Mouse (Mus musculus) neural tube, embryonic 15.5 days (tissue): ENCODE measurements around the gene Gm14226. TPM values are rescaled to one million over a fixed set of nuclear protein-coding genes. Genes with fewer than 3 reads are reported as not detected.
"Not testable (repeated sequence)": the region's sequence is repeated elsewhere in the genome, so short reads cannot be mapped to it uniquely, and the experiment has no call there.

Experiments used
- ATAC-seq: fragments of 200-750 bp; cut with Nextera tagmentation; 2 replicates; pipeline ENCODE4 v1.8.0; 2017; ENCODE audit warnings: mild to moderate bottlenecking, moderate TSS enrichment, moderate library complexity; ENCODE audit not compliant: low FRiP score
- H3K27ac ChIP-seq: fragments of 300-500 bp; sonication (generic); replicated peaks from 2 replicates; pipeline ENCODE4 v1.5.1; 2015; ENCODE audit warnings: mild to moderate bottlenecking, inconsistent platforms
- H3K27me3 ChIP-seq: fragments of 300-500 bp; sonication (generic); replicated peaks from 2 replicates; pipeline ENCODE4 v1.6.1; 2015; ENCODE audit warnings: inconsistent platforms
- H3K36me3 ChIP-seq: fragments of 300-500 bp; sonication (generic); 2 replicates; pipeline ENCODE4 v1.6.1; 2015; ENCODE audit warnings: inconsistent platforms
- H3K4me1 ChIP-seq: fragments of 300-500 bp; sonication (generic); 2 replicates; pipeline ENCODE4 v1.6.1; 2015; ENCODE audit warnings: inconsistent platforms
- H3K4me2 ChIP-seq: fragments of 300-500 bp; sonication (generic); 2 replicates; pipeline ENCODE4 v1.6.1; 2015; ENCODE audit warnings: inconsistent platforms, mild to moderate bottlenecking, moderate library complexity
- H3K4me3 ChIP-seq: fragments of 300-500 bp; sonication (generic); replicated peaks from 2 replicates; pipeline ENCODE4 v1.5.1; 2015; ENCODE audit warnings: mild to moderate bottlenecking, inconsistent platforms
- H3K9ac ChIP-seq: fragments of 300-500 bp; sonication (generic); replicated peaks from 2 replicates; pipeline ENCODE4 v1.6.1; 2015; ENCODE audit warnings: mild to moderate bottlenecking, inconsistent platforms
- H3K9me3 ChIP-seq: fragments of 300-500 bp; sonication (generic); replicated peaks from 2 replicates; pipeline ENCODE4 v1.6.1; 2016; ENCODE audit warnings: inconsistent platforms
- WGBS: fragments of 180-500 bp; shearing (Covaris S2); methylation state at CpG from one replicate; pipeline ENCODE4 v1.1.7; 2015; ENCODE audit warnings: mixed read lengths; 5-methylcytosine and 5-hydroxymethylcytosine counted together
- polyA plus RNA-seq: library from polyadenylated mRNA; unstranded; fragments of >200 nt; fragmentation: Nextera tagmentation; extraction: Ambion mirVana; gene quantifications from 2 replicates; pipeline ENCODE4 v1.2.1, GENCODE M21; 2015

Gm14226 gene
- polyA plus RNA-seq = 0.29 and 0.47 TPM in 2 replicates

DNA sequence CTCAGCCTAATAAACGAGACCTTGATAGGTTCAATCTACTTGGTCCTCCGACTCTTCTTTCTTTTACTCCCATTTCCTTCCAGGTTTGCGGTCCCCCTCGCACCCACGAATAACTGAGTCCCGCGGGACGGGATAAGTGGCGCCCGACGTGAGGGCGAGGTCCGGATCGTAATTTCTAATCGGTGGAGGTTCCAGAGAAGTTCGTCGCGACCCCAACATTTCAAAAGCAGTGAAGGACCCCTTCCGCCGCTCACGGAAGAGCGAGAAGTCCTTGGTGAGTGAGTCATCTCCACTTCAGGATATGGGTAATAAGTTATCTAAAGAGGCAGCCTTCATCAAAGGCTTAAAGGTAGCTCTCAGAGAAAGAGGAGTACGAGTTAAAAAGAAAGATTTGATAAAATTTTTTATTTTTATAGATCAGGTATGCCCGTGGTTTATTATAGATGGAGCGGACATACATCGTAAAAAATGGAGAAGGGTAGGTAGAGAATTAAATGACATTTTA lies at the start of gene Gm14226:
Gene Gm14226 (plus strand): TSS at position 16 of the 505 bp plus-strand sequence.
- 0 out of 2 replicates have a peak, but pooled peaks have one; percentile 14 for ATAC-seq
- H3K4me3 ChIP-seq = peak within 1 kb of the TSS; percentile 42
- peak within 1 kb of the TSS; percentile 81 for H3K27ac ChIP-seq
- under 1% methylated on average over 24 of the region's 26 CpGs for WGBS
- not testable (repeated sequence) for H3K9me3 ChIP-seq, H3K27me3 ChIP-seq, H3K36me3 ChIP-seq
- H3K9ac ChIP-seq = peak within 1 kb of the TSS; percentile 52
- peak within 1 kb of the TSS; percentile 96 for H3K4me2 ChIP-seq
- peaks cover 24% of the 10 kb centered on the region for H3K4me1 ChIP-seq

GRCm38 (mm10) chr2:154969740-154970397 lies 48.2 kb upstream of the Gm14226 start:
- H3K4me3 ChIP-seq, H3K27me3 ChIP-seq, H3K36me3 ChIP-seq, H3K4me1 ChIP-seq, H3K9ac ChIP-seq, ATAC-seq, H3K9me3 ChIP-seq, H3K4me2 ChIP-seq, H3K27ac ChIP-seq: not testable (repeated sequence)
- 78% methylated on average over 14 of the region's 14 CpGs for WGBS

DNA sequence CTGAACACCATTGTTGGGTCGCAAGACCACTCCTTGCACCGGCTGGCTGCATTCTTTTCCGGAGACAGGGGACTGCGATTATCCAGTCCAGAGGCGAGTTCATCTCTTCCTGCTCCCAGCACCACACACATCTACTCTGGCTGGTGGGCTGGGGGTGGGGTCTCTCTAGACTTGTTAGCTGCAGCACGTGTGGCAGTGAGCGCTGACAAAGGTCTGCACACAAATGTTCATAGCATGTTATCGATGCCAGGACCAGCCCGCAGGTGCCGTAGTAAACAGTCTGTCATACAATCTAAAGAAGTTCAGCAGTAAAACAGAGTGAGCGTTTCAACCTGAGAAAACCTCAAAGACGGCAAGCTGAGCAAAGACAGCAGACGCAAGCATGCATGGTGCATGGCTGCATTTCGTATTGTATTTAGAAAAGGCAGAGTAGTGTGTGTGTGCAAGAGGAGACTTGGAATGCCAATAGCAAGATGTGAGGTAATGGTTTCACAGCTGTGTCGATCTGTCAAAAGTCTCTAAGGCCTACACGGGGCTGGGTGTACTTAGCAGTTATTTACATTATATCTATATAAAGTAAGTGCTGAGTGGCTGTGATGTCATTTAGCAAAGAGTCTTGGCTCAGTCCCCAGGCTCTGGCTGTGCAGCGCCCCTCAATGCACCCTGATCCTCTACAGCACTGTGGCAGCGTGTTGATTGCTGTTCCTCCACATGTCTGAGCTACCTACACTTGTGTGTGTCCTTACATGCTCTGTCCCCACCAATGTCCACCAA lies 46.0 kb upstream of the Gm14226 start:
- Histone ChIP-seq H3K9me3 (no peaks in the 10 kb centered on the region), H3K4me3 (no peak overlapping the region), H3K36me3 (no peaks in the 10 kb centered on the region), H3K27ac (no peak overlapping the region), H3K27me3 (no peaks in the 10 kb centered on the region), H3K4me2 (no peak overlapping the region), H3K9ac (no peak overlapping the region), H3K4me1 (no peaks in the 10 kb centered on the region)
- WGBS = 69% methylated on average over 18 of the region's 18 CpGs
- no peak for ATAC-seq

- H3K36me3 ChIP-seq = no peaks in the 10 kb centered on the region
- no peak overlapping the region for H3K27ac ChIP-seq
- no peaks in the 10 kb centered on the region for H3K27me3 ChIP-seq
- 89% methylated on average over 5 of the region's 5 CpGs for WGBS
- no peaks in the 10 kb centered on the region for H3K4me1 ChIP-seq
- no peak overlapping the region for H3K9ac ChIP-seq
- H3K9me3 ChIP-seq = no peaks in the 10 kb centered on the region
- ATAC-seq = no peak
- H3K4me3 ChIP-seq = no peak overlapping the region
- no peak overlapping the region for H3K4me2 ChIP-seq
These were observed 45.1 kb upstream of the Gm14226 start for GRCm38 (mm10) chr2:154972981-154973380.

DNA sequence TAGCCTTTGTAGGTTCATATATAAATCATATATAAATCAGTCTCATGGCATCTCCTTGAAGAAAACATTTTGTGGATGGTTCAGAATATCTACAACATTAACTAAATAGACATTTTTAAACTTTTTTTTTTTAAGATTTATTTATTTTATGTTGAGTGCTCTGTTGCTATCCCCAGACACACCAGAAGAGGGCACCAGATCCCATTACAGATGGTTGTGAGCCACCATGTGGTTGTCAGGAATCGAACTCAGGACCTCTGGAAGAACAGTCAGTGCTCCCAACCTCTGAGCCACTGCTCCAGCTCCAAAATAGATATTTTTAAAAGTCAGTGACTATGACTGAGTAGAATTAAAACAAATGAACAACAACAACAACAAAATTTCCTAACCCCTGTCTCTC lies 31.5 kb upstream of the Gm14226 start:
- WGBS = 82% methylated on average over 1 of the region's 1 CpGs
- Histone ChIP-seq H3K9ac (no peak overlapping the region), H3K4me1 (no peaks in the 10 kb centered on the region), H3K4me2 (no peak overlapping the region), H3K27ac (no peak overlapping the region), H3K36me3 (no peaks in the 10 kb centered on the region), H3K27me3 (no peaks in the 10 kb centered on the region), H3K9me3 (no peaks in the 10 kb centered on the region), H3K4me3 (no peak overlapping the region)
- no peak for ATAC-seq

GRCm38 (mm10) chr2:154991411-154991810 lies 26.7 kb upstream of the Gm14226 start:
- no peaks in the 10 kb centered on the region for H3K36me3 ChIP-seq
- H3K9me3 ChIP-seq = no peaks in the 10 kb centered on the region
- no peak overlapping the region for H3K4me3 ChIP-seq
- no peak overlapping the region for H3K9ac ChIP-seq
- H3K4me1 ChIP-seq = no peaks in the 10 kb centered on the region
- ATAC-seq = no peak
- no peaks in the 10 kb centered on the region for H3K27me3 ChIP-seq
- WGBS = 83% methylated on average over 8 of the region's 8 CpGs
- no peak overlapping the region for H3K27ac ChIP-seq
- no peak overlapping the region for H3K4me2 ChIP-seq

- Histone ChIP-seq H3K4me1 (no peaks in the 10 kb centered on the region), H3K27me3 (no peaks in the 10 kb centered on the region), H3K4me3 (no peak overlapping the region), H3K9me3 (no peaks in the 10 kb centered on the region), H3K4me2 (no peak overlapping the region), H3K36me3 (no peaks in the 10 kb centered on the region), H3K27ac (no peak overlapping the region), H3K9ac (no peak overlapping the region)
- no peak for ATAC-seq
- WGBS = 87% methylated on average over 5 of the region's 5 CpGs
These were observed 26.0 kb upstream of the Gm14226 start for GRCm38 (mm10) chr2:154992083-154992482.

DNA sequence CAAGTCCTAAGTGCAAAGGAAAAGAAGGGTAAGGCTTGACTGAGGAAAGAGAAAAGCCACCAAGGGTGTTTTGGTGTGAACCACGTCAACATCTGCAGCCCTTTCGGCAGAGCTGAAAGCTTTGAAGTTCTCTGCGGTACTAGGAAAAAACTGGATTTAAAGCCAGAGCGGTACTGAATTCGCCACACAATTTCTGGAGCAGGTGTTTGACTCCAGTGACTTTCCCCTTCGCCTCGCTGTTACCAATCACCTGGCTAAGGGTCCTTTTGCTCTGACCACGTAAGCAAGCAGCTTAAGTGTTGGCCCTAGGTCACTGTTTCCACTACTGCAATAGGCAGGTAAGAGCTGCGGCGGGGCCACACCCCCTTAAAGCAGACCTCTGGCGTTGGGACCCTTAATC lies 12.6 kb upstream of the Gm14226 start:
- Histone ChIP-seq H3K27ac (no peak overlapping the region), H3K4me3 (no peak overlapping the region), H3K27me3 (no peaks in the 10 kb centered on the region), H3K9me3 (no peaks in the 10 kb centered on the region), H3K4me1 (no peaks in the 10 kb centered on the region), H3K36me3 (no peaks in the 10 kb centered on the region), H3K4me2 (no peak overlapping the region), H3K9ac (no peak overlapping the region)
- WGBS = 93% methylated on average over 11 of the region's 11 CpGs
- no peak for ATAC-seq

GRCm38 (mm10) chr2:155011086-155011656 lies 6.9 kb upstream of the Gm14226 start:
- no peaks in the 10 kb centered on the region for H3K36me3 ChIP-seq
- H3K4me1 ChIP-seq = no peaks in the 10 kb centered on the region
- H3K27ac ChIP-seq = no peak overlapping the region
- H3K9ac ChIP-seq = no peak overlapping the region
- H3K27me3 ChIP-seq = no peaks in the 10 kb centered on the region
- no peak overlapping the region for H3K4me2 ChIP-seq
- WGBS = 57% methylated on average over 3 of the region's 3 CpGs
- no peaks in the 10 kb centered on the region for H3K9me3 ChIP-seq
- no peak overlapping the region for H3K4me3 ChIP-seq
- no peak for ATAC-seq

GRCm38 (mm10) chr2:155012991-155013390 lies 5.1 kb upstream of the Gm14226 start:
- Histone ChIP-seq H3K36me3 (no peaks in the 10 kb centered on the region), H3K27ac (no peak overlapping the region), H3K4me1 (no peaks in the 10 kb centered on the region), H3K4me3 (no peak overlapping the region), H3K4me2 (no peak overlapping the region), H3K9ac (no peak overlapping the region), H3K27me3 (no peaks in the 10 kb centered on the region), H3K9me3 (no peaks in the 10 kb centered on the region)
- ATAC-seq = no peak
- 84% methylated on average over 6 of the region's 6 CpGs for WGBS

GRCm38 (mm10) chr2:155016751-155017150 lies 1.3 kb upstream of the Gm14226 start:
- ATAC-seq = not testable (repeated sequence)
- WGBS = 23% methylated on average over 7 of the region's 9 CpGs

More at GRCm38 (mm10) chr2:155016751-155017150, 1.3 kb upstream of the Gm14226 start:
- H3K27ac ChIP-seq, H3K4me2 ChIP-seq, H3K36me3 ChIP-seq, H3K9me3 ChIP-seq, H3K9ac ChIP-seq, H3K27me3 ChIP-seq, H3K4me3 ChIP-seq: not testable (repeated sequence)
- H3K4me1 ChIP-seq = peaks cover 24% of the 10 kb centered on the region
